ENCODE assay signal across 10 mouse cellular contexts in the genomic region with DNA sequence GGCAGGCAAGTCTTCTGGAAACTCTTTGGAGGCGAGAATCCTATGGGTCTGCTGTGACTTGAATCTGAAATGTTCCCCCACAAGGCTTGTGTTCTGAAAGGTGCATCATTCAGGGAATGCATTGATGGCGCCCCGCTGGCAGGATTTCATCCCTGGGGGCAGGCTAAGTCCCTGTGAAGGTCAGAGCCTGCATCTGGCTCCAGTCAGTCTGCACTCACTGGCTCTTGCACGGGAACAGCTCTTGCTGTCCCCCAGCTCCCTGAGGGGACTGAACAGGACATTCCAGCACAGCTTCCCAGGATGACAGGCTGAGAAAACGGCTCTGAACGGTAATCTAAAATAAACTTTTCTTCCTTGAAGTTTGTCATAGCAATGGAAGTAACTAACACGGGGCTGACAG.
DNase-seq lines count a peak whose midpoint lies in the region; ATAC-seq and TF ChIP-seq lines count a peak whose summit lies in the region.
"Had no signal": no experiment of that assay in that cellular context is flagged by ENCODE, and none has a peak within 500 bp of the region (broad histone marks: within the 10 kb centered on the region; RNA-seq: fewer than 3 reads in every experiment).

No protein-coding gene starts in this region.

- peak; percentile 40 for DNase-seq in gastrocnemius, postnatal 14 days
- DNase-seq in gastrocnemius, adult 18-20 months (ENCODE audit: low spot score), result no peak
- DNase-seq in embryo, embryonic 10 days (ENCODE audit: low spot score), result peak; percentile 31
- peak; percentile 60 for DNase-seq in lung, postnatal 10 days
- no peak for DNase-seq in cerebellum, adult 2 months
- no peak for DNase-seq in thymus, postnatal 14 days
- DNase-seq in right cerebral cortex, adult 18-20 months, result no peak
- DNase-seq: cerebellum, adult 11 months had no signal

- H3K4me3 ChIP-seq in heart, embryonic 12.5 days, result no peak overlapping the region
- no peak overlapping the region for H3K4me3 ChIP-seq in cerebellum, adult 2 months (replicated peaks; ENCODE audit: insufficient read depth, low read depth, low read length)
- H3K4me3 ChIP-seq: midbrain, embryonic 12.5 days had no signal

- no peaks in the 10 kb centered on the region for H3K36me3 ChIP-seq in heart, embryonic 12.5 days
- H3K36me3 ChIP-seq: midbrain, embryonic 12.5 days had no signal

- H3K4me2 ChIP-seq in heart, embryonic 12.5 days, result peak overlapping the region; percentile 8; the same call in 1 of the 2 replicates
- H3K4me2 ChIP-seq: midbrain, embryonic 12.5 days had no signal

- no peak overlapping the region for H3K9ac ChIP-seq in heart, embryonic 12.5 days
- H3K9ac ChIP-seq: midbrain, embryonic 12.5 days had no signal

- H3K4me1 ChIP-seq in heart, embryonic 12.5 days (replicated peaks), result peaks cover 15% of the 10 kb centered on the region
- H3K4me1 ChIP-seq in cerebellum, adult 2 months (ENCODE audit: control insufficient read depth, insufficient read depth, low read length), result peaks cover 4% of the 10 kb centered on the region
- H3K4me1 ChIP-seq: midbrain, embryonic 12.5 days had no signal

- intact Hi-C loops in gastrocnemius, postnatal 14 days (cut with DNase I; ENCODE audit: low total_unique reads), result no loop called here

- no peak for TF ChIP-seq CTCF in cerebellum, adult 2 months (IDR thresholded peaks at IDR 0.05; ENCODE audit: borderline replicate concordance, insufficient read depth, low read depth, low read length)

- WGBS in heart, embryonic 12.5 days, result 16% methylated on average over 7 of the region's 7 CpGs
- WGBS in cerebellum, adult 2 months, result 53% methylated on average over 7 of the region's 7 CpGs

- H3K9me3 ChIP-seq in heart, embryonic 12.5 days (replicated peaks), result no peaks in the 10 kb centered on the region
- H3K9me3 ChIP-seq: midbrain, embryonic 12.5 days had no signal

- peak overlapping the region; percentile 66 for H3K27ac ChIP-seq in heart, embryonic 12.5 days (ENCODE audit: poor library complexity, severe bottlenecking)
- H3K27ac ChIP-seq in cerebellum, adult 2 months (ENCODE audit: insufficient read depth, low read length), result no peak overlapping the region
- H3K27ac ChIP-seq: midbrain, embryonic 12.5 days had no signal

- no peak for TF ChIP-seq POLR2A in cerebellum, adult 2 months (IDR thresholded peaks at IDR 0.05; ENCODE audit: borderline replicate concordance, insufficient read depth, low read length)

- peak; percentile 78; the same call in 1 of the 2 replicates for ATAC-seq in heart, embryonic 12.5 days (ENCODE audit: insufficient number of reproducible peaks, low FRiP score)

- H3K27me3 ChIP-seq in heart, embryonic 12.5 days (replicated peaks), result no peaks in the 10 kb centered on the region
- H3K27me3 ChIP-seq in cerebellum, adult 2 months (ENCODE audit: control insufficient read depth, insufficient read depth, low read length), result no peaks in the 10 kb centered on the region
- H3K27me3 ChIP-seq: midbrain, embryonic 12.5 days had no signal

Comparison
In these comparisons a context has a peak if more than half of its experiments do, and no peak if none do; other contexts are left out.
1. DNase-seq: peak in gastrocnemius, postnatal 14 days (single experiment), embryo, embryonic 10 days (single experiment) and lung, postnatal 10 days (single experiment); none in gastrocnemius, adult 18-20 months (single experiment), cerebellum, adult 2 months (0 of 2), thymus, postnatal 14 days (single experiment) and right cerebral cortex, adult 18-20 months (single experiment).